Mouse (Mus musculus): ENCODE results near the gene Cyp26c1.

Gene Cyp26c1

GRCm38 (mm10) chr19:37698273-37699160 is 13.1 kb downstream of the Cyp26c1 start:
- peak; percentile 49 for DNase-seq (ENCODE audit: low spot score)

- no peak for DNase-seq (ENCODE audit: low spot score)
Observed at GRCm38 (mm10) chr19:37699711-37700110, 14.3 kb downstream of the Cyp26c1 start.

GRCm38 (mm10) chr19:37702377-37703076 is 17.1 kb downstream of the Cyp26c1 start:
- no peak for DNase-seq (ENCODE audit: low spot score)

- DNase-seq (ENCODE audit: low spot score), result peak; percentile 88
Observed at GRCm38 (mm10) chr19:37703902-37704509, 18.6 kb downstream of the Cyp26c1 start.

- no peak for DNase-seq (ENCODE audit: low spot score)
Observed at GRCm38 (mm10) chr19:37705722-37706121, 20.3 kb downstream of the Cyp26c1 start.

GRCm38 (mm10) chr19:37714681-37715080 is 29.3 kb downstream of the Cyp26c1 start:
- no peak for DNase-seq (ENCODE audit: low spot score)

GRCm38 (mm10) chr19:37715980-37716379 is 30.6 kb downstream of the Cyp26c1 start:
- DNase-seq (ENCODE audit: low spot score), result no peak

- no peak for DNase-seq (ENCODE audit: low spot score)
Observed at GRCm38 (mm10) chr19:37716524-37717175, 31.3 kb downstream of the Cyp26c1 start.

- no peak for DNase-seq (ENCODE audit: low spot score)
Observed at GRCm38 (mm10) chr19:37719166-37719565, 33.8 kb downstream of the Cyp26c1 start.

- no peak for DNase-seq (ENCODE audit: low spot score)
Observed at GRCm38 (mm10) chr19:37724591-37724990, 39.2 kb downstream of the Cyp26c1 start.

GRCm38 (mm10) chr19:37726585-37726984 is 41.2 kb downstream of the Cyp26c1 start:
- DNase-seq (ENCODE audit: low spot score), result no peak

- no peak for DNase-seq (ENCODE audit: low spot score)
Observed at GRCm38 (mm10) chr19:37727366-37727765, 42.0 kb downstream of the Cyp26c1 start.

- no peak for DNase-seq (ENCODE audit: low spot score)
Observed at GRCm38 (mm10) chr19:37735426-37735825, 50.0 kb downstream of the Cyp26c1 start.

GRCm38 (mm10) chr19:37738575-37738974 is 53.2 kb downstream of the Cyp26c1 start:
- DNase-seq (ENCODE audit: low spot score), result no peak

- no peak for DNase-seq (ENCODE audit: low spot score)
Observed at GRCm38 (mm10) chr19:37740043-37740442, 54.7 kb downstream of the Cyp26c1 start.

Measured in retina, embryonic 14.5 days (tissue).